Mouse (Mus musculus): ENCODE data around the gene Ubxn1. TPM values are rescaled to one million over a fixed set of nuclear protein-coding genes. Genes with fewer than 3 reads are reported as not detected.

Gene Ubxn1
- polyA plus RNA-seq, 3 experiments from 2014 or later: 56.1 to 63.1 (median 57.6) TPM

- ATAC-seq: no peak
Observed at GRCm38 (mm10) chr19:8899079-8899478, 27.8 kb downstream of the Ubxn1 start.

GRCm38 (mm10) chr19:8903412-8903811 is 32.1 kb downstream of the Ubxn1 start:
- ATAC-seq: no peak

GRCm38 (mm10) chr19:8908531-8908930 is 37.2 kb downstream of the Ubxn1 start:
- no peak for ATAC-seq

GRCm38 (mm10) chr19:8911810-8912209 is 40.5 kb downstream of the Ubxn1 start:
- no peak for ATAC-seq

- ATAC-seq: no peak
Observed at GRCm38 (mm10) chr19:8914212-8914611, 42.9 kb downstream of the Ubxn1 start.

- ATAC-seq: peak; percentile 25
Observed at GRCm38 (mm10) chr19:8919000-8919399, 47.7 kb downstream of the Ubxn1 start.

- ATAC-seq: no peak
Observed at GRCm38 (mm10) chr19:8919684-8920072, 48.4 kb downstream of the Ubxn1 start.

GRCm38 (mm10) chr19:8920073-8920736 is 48.9 kb downstream of the Ubxn1 start, which contains the start of gene B3gat3:
B3gat3 (plus strand) TSS chr19:8920374.
- ATAC-seq: peak; percentile 57

GRCm38 (mm10) chr19:8920836-8921291 is 49.6 kb downstream of the Ubxn1 start:
- peak; percentile 44 for ATAC-seq

- no peak for ATAC-seq
Observed at GRCm38 (mm10) chr19:8921741-8922140, 50.4 kb downstream of the Ubxn1 start.

Other genes starting within 250 kb of the Ubxn1 start
- not detected for gene Chrm1, start 207.7 kb upstream of the Ubxn1 start, polyA plus RNA-seq (2017; shearing (Covaris generic))
- 10 to 100 TPM; 60.5 to 74.4 (median 68.9) TPM for gene Slc3a2, start 148.1 kb upstream of the Ubxn1 start, polyA plus RNA-seq (2017; shearing (Covaris generic))
- 10 to 100 TPM; 38.0 to 71.7 (median 66.5) TPM for gene Wdr74, start 135.7 kb upstream of the Ubxn1 start, polyA plus RNA-seq (2017; shearing (Covaris generic))
- 1 to 10 TPM in 1 of 3 experiments, not detected in 2; 1.8 TPM for gene 1700092M07Rik, start 130.8 kb upstream of the Ubxn1 start, polyA plus RNA-seq (2017; shearing (Covaris generic))
- gene Stx5a, start 130.1 kb upstream of the Ubxn1 start, polyA plus RNA-seq (2017; shearing (Covaris generic)): 100 to 1,000 TPM in 2 of 3 experiments, 10 to 100 TPM in 1; 91.6 to 140 (median 134) TPM
- 100 to 1,000 TPM; 130 to 193 (median 160) TPM for gene Nxf1, start 114.4 kb upstream of the Ubxn1 start, polyA plus RNA-seq (2017; shearing (Covaris generic))
- gene Tmem223, start 100.5 kb upstream of the Ubxn1 start, polyA plus RNA-seq (2017; shearing (Covaris generic)): 100 to 1,000 TPM in 2 of 3 experiments, 10 to 100 TPM in 1; 96.4 to 128 (median 119) TPM
- 100 to 1,000 TPM; 109 to 112 (median 112) TPM for gene Tmem179b, start 97.0 kb upstream of the Ubxn1 start, polyA plus RNA-seq (2017; shearing (Covaris generic))
- 1 to 10 TPM; 4.4 to 6.9 (median 5.9) TPM for gene Taf6l, start 85.1 kb upstream of the Ubxn1 start, polyA plus RNA-seq (2017; shearing (Covaris generic))
- 100 to 1,000 TPM; 186 to 196 (median 191) TPM for gene Polr2g, start 72.9 kb upstream of the Ubxn1 start, polyA plus RNA-seq (2017; shearing (Covaris generic))
- 1 to 10 TPM; 2.1 to 3.0 (median 2.7) TPM for gene Zbtb3, start 68.9 kb upstream of the Ubxn1 start, polyA plus RNA-seq (2017; shearing (Covaris generic))
- gene Ttc9c, start 52.2 kb upstream of the Ubxn1 start, polyA plus RNA-seq (2017; shearing (Covaris generic)): 10 to 100 TPM; 38.6 to 60.1 (median 53.7) TPM
- 1 to 10 TPM; 5.0 to 8.3 (median 5.9) TPM for gene Hnrnpul2, start 51.5 kb upstream of the Ubxn1 start, polyA plus RNA-seq (2017; shearing (Covaris generic))
- gene AC129217.1, start 41.7 kb upstream of the Ubxn1 start, polyA plus RNA-seq (2017; shearing (Covaris generic)): not detected
- 100 to 1,000 TPM in 1 of 3 experiments, 10 to 100 TPM in 2; 81.9 to 106 (median 95.9) TPM for gene Bscl2, start 34.0 kb upstream of the Ubxn1 start, polyA plus RNA-seq (2017; shearing (Covaris generic))
- gene Gng3, start 32.3 kb upstream of the Ubxn1 start, polyA plus RNA-seq (2017; shearing (Covaris generic)): 1 to 10 TPM in 2 of 3 experiments, under 1 TPM in 1; 0.72 to 3.3 (median 1.6) TPM
- under 1 TPM in 1 of 3 experiments, not detected in 2; 0.15 TPM for gene Lrrn4cl, start 20.7 kb upstream of the Ubxn1 start, polyA plus RNA-seq (2017; shearing (Covaris generic))
- 10 to 100 TPM; 78.4 to 90.3 (median 89.6) TPM for gene Uqcc3, start 9.4 kb downstream of the Ubxn1 start, polyA plus RNA-seq (2017; shearing (Covaris generic))
- 100 to 1,000 TPM in 1 of 3 experiments, 10 to 100 TPM in 2; 92.4 to 104 (median 94.7) TPM for gene Lbhd1, start 12.2 kb downstream of the Ubxn1 start, polyA plus RNA-seq (2017; shearing (Covaris generic))
- not detected for gene Gm49403, start 12.4 kb downstream of the Ubxn1 start, polyA plus RNA-seq (2017; shearing (Covaris generic))
- 100 to 1,000 TPM; 105 to 125 (median 114) TPM for gene 1810009A15Rik, start 17.4 kb downstream of the Ubxn1 start, polyA plus RNA-seq (2017; shearing (Covaris generic))
- gene Gm49416, start 17.4 kb downstream of the Ubxn1 start, polyA plus RNA-seq (2017; shearing (Covaris generic)): 1 to 10 TPM in 1 of 3 experiments, not detected in 2; 1.1 TPM
- gene Ints5, start 21.5 kb downstream of the Ubxn1 start, polyA plus RNA-seq (2017; shearing (Covaris generic)): 10 to 100 TPM in 2 of 3 experiments, 1 to 10 TPM in 1; 8.5 to 11.9 (median 10.4) TPM
- gene Ganab, start 26.6 kb downstream of the Ubxn1 start, polyA plus RNA-seq (2017; shearing (Covaris generic)): 10 to 100 TPM; 58.8 to 59.6 (median 59.4) TPM
- 10 to 100 TPM; 11.3 to 26.1 (median 20.0) TPM for gene B3gat3, start 48.9 kb downstream of the Ubxn1 start, polyA plus RNA-seq (2017; shearing (Covaris generic))
- gene Rom1, start 57.9 kb downstream of the Ubxn1 start, polyA plus RNA-seq (2017; shearing (Covaris generic)): 10 to 100 TPM in 1 of 3 experiments, 1 to 10 TPM in 2; 3.2 to 22.7 (median 3.4) TPM
- gene Eml3, start 58.1 kb downstream of the Ubxn1 start, polyA plus RNA-seq (2017; shearing (Covaris generic)): 10 to 100 TPM; 20.3 to 25.7 (median 20.4) TPM
- 10 to 100 TPM; 78.8 to 96.7 (median 81.2) TPM for gene Mta2, start 70.4 kb downstream of the Ubxn1 start, polyA plus RNA-seq (2017; shearing (Covaris generic))
- 10 to 100 TPM; 17.6 to 38.3 (median 35.3) TPM for gene Tut1, start 82.4 kb downstream of the Ubxn1 start, polyA plus RNA-seq (2017; shearing (Covaris generic))
- 100 to 1,000 TPM; 465 to 725 (median 677) TPM for gene Eef1g, start 95.5 kb downstream of the Ubxn1 start, polyA plus RNA-seq (2017; shearing (Covaris generic))
- gene Ahnak, start 117.8 kb downstream of the Ubxn1 start, polyA plus RNA-seq (2017; shearing (Covaris generic)): 10 to 100 TPM; 42.4 to 81.3 (median 54.5) TPM
- gene Scgb1a1, start 216.5 kb downstream of the Ubxn1 start, polyA plus RNA-seq (2017; shearing (Covaris generic)): not detected

Measured in inflammation-experienced regulatory T-cells, adult 6 months (primary cell).